Comparison of ENCODE assay signal across 16 mouse cellular contexts in genomic region chr19:58981571-58981970, GRCm38 (mm10). TPM values are rescaled to one million over a fixed set of nuclear protein-coding genes. Genes with fewer than 3 reads are reported as not detected.
DNase-seq lines count a peak whose midpoint lies in the region; ATAC-seq and TF ChIP-seq lines count a peak whose summit lies in the region.
"Had no signal": no experiment of that assay in that cellular context is flagged by ENCODE, and none has a peak within 500 bp of the region (broad histone marks: within the 10 kb centered on the region; RNA-seq: fewer than 3 reads in every experiment).

No protein-coding gene starts in this region.

- 28% methylated on average over 9 of the region's 9 CpGs for WGBS in intestine, embryonic 14.5 days
- WGBS in intestine, postnatal 0 days, result 52% methylated on average over 9 of the region's 9 CpGs
- WGBS in stomach, embryonic 14.5 days, result 34% methylated on average over 9 of the region's 9 CpGs
- WGBS in stomach, postnatal 0 days, result 39% methylated on average over 9 of the region's 9 CpGs
- 2% methylated on average over 9 of the region's 9 CpGs for WGBS in forebrain, embryonic 13.5 days

- peaks cover 11% of the 10 kb centered on the region; the same call in 1 of the 2 replicates for H3K4me1 ChIP-seq in intestine, embryonic 14.5 days (replicated peaks; ENCODE audit: control insufficient read depth, insufficient read depth, low read length)
- H3K4me1 ChIP-seq in intestine, postnatal 0 days (replicated peaks; ENCODE audit: control insufficient read depth, insufficient read depth, low read length), result no peaks in the 10 kb centered on the region
- H3K4me1 ChIP-seq in stomach, embryonic 14.5 days (ENCODE audit: control insufficient read depth, insufficient read depth, low read length), result 0 out of 2 replicates have a peak, but pooled peaks cover 11% of the 10 kb centered on the region
- no peaks in the 10 kb centered on the region for H3K4me1 ChIP-seq in stomach, postnatal 0 days (replicated peaks; ENCODE audit: control insufficient read depth, insufficient read depth)
- peaks cover 21% of the 10 kb centered on the region for H3K4me1 ChIP-seq in forebrain, embryonic 13.5 days

- no peak overlapping the region for H3K27ac ChIP-seq in intestine, embryonic 14.5 days (ENCODE audit: low read depth)
- H3K27ac ChIP-seq in intestine, postnatal 0 days (ENCODE audit: low read depth, low read length), result no peak overlapping the region
- H3K27ac ChIP-seq in stomach, embryonic 14.5 days (ENCODE audit: low read length), result no peak overlapping the region
- H3K27ac ChIP-seq in stomach, postnatal 0 days (replicated peaks), result no peak overlapping the region
- H3K27ac ChIP-seq in forebrain, embryonic 13.5 days, result no peak overlapping the region
- H3K27ac ChIP-seq: liver, embryonic 15.5 days had no signal

- H3K36me3 ChIP-seq in intestine, embryonic 14.5 days (ENCODE audit: control insufficient read depth, insufficient read depth, low read length), result no peaks in the 10 kb centered on the region
- no peaks in the 10 kb centered on the region; the same call in 1 of the 2 replicates for H3K36me3 ChIP-seq in intestine, postnatal 0 days (ENCODE audit: control insufficient read depth, insufficient read depth)
- H3K36me3 ChIP-seq in stomach, embryonic 14.5 days (ENCODE audit: control insufficient read depth, insufficient read depth, low read length), result no peaks in the 10 kb centered on the region
- H3K36me3 ChIP-seq in stomach, postnatal 0 days (ENCODE audit: control insufficient read depth, insufficient read depth, low read length), result no peaks in the 10 kb centered on the region
- no peaks in the 10 kb centered on the region for H3K36me3 ChIP-seq in forebrain, embryonic 13.5 days (ENCODE audit: poor library complexity, severe bottlenecking)
- H3K36me3 ChIP-seq: liver, embryonic 15.5 days had no signal

- no peak for TF ChIP-seq CTCF in intestine, postnatal 0 days (IDR thresholded peaks at IDR 0.05; ENCODE audit: low read depth)
- TF ChIP-seq CTCF in stomach, postnatal 0 days (IDR thresholded peaks at IDR 0.05; ENCODE audit: low read depth), result no peak

- H3K27me3 ChIP-seq in intestine, embryonic 14.5 days (replicated peaks; ENCODE audit: control insufficient read depth, insufficient read depth, low read length), result no peaks in the 10 kb centered on the region
- no peaks in the 10 kb centered on the region for H3K27me3 ChIP-seq in intestine, postnatal 0 days (replicated peaks; ENCODE audit: control insufficient read depth, insufficient read depth, low read length)
- H3K27me3 ChIP-seq in stomach, embryonic 14.5 days (ENCODE audit: control insufficient read depth, insufficient read depth, low read length), result no peaks in the 10 kb centered on the region
- H3K27me3 ChIP-seq in stomach, postnatal 0 days (ENCODE audit: control insufficient read depth, insufficient read depth, low read length), result no peaks in the 10 kb centered on the region
- peaks cover 77% of the 10 kb centered on the region for H3K27me3 ChIP-seq in forebrain, embryonic 13.5 days
- H3K27me3 ChIP-seq: CH12.LX; liver, embryonic 15.5 days; Patski had no signal

- no peak for TF ChIP-seq EP300 in stomach, postnatal 0 days (optimal IDR thresholded peaks at IDR 0.05)

- H3K4me2 ChIP-seq in intestine, embryonic 14.5 days (ENCODE audit: low read length), result peak overlapping the region; percentile 32
- no peak overlapping the region for H3K4me2 ChIP-seq in intestine, postnatal 0 days (replicated peaks; ENCODE audit: low read depth)
- H3K4me2 ChIP-seq in stomach, embryonic 14.5 days (replicated peaks; ENCODE audit: low read depth, low read length), result peak overlapping the region; percentile 31
- H3K4me2 ChIP-seq in stomach, postnatal 0 days (replicated peaks; ENCODE audit: low read depth), result no peak overlapping the region
- no peak overlapping the region for H3K4me2 ChIP-seq in forebrain, embryonic 13.5 days
- H3K4me2 ChIP-seq: liver, embryonic 15.5 days had no signal

- no peaks in the 10 kb centered on the region for H3K9me3 ChIP-seq in intestine, embryonic 14.5 days (ENCODE audit: control insufficient read depth, low read length)
- H3K9me3 ChIP-seq in intestine, postnatal 0 days (ENCODE audit: control insufficient read depth), result no peaks in the 10 kb centered on the region
- no peaks in the 10 kb centered on the region for H3K9me3 ChIP-seq in stomach, embryonic 14.5 days (ENCODE audit: control insufficient read depth, low read depth, low read length)
- H3K9me3 ChIP-seq in stomach, postnatal 0 days (ENCODE audit: control insufficient read depth, low read length), result no peaks in the 10 kb centered on the region
- H3K9me3 ChIP-seq in forebrain, embryonic 13.5 days (replicated peaks), result no peaks in the 10 kb centered on the region
- H3K9me3 ChIP-seq: liver, embryonic 15.5 days had no signal

- H3K4me3 ChIP-seq in intestine, embryonic 14.5 days (ENCODE audit: low read depth, low read length), result no peak overlapping the region
- H3K4me3 ChIP-seq in intestine, postnatal 0 days (ENCODE audit: low read depth, low read length), result no peak overlapping the region
- H3K4me3 ChIP-seq in stomach, embryonic 14.5 days (ENCODE audit: low read depth, low read length), result no peak overlapping the region
- no peak overlapping the region for H3K4me3 ChIP-seq in stomach, postnatal 0 days (ENCODE audit: low read depth, low read length)
- no peak overlapping the region for H3K4me3 ChIP-seq in forebrain, embryonic 13.5 days
- H3K4me3 ChIP-seq: liver, embryonic 15.5 days had no signal

- no peak for ATAC-seq in intestine, embryonic 14.5 days (replicated peaks; ENCODE audit: low FRiP score, low TSS enrichment, low read depth)
- no peak for ATAC-seq in intestine, postnatal 0 days
- no peak for ATAC-seq in stomach, embryonic 14.5 days (ENCODE audit: insufficient number of reproducible peaks, insufficient read depth, low FRiP score, low read depth)
- no peak for ATAC-seq in stomach, postnatal 0 days (ENCODE audit: low FRiP score, low TSS enrichment)
- ATAC-seq in forebrain, embryonic 13.5 days, result 0 out of 2 replicates have a peak, but pooled peaks have one; percentile 24
- ATAC-seq: Patski had no signal

- H3K9ac ChIP-seq in intestine, embryonic 14.5 days (ENCODE audit: low read length), result no peak overlapping the region
- H3K9ac ChIP-seq in intestine, postnatal 0 days (ENCODE audit: low read depth, low read length), result no peak overlapping the region
- no peak overlapping the region for H3K9ac ChIP-seq in stomach, embryonic 14.5 days (replicated peaks; ENCODE audit: low read depth, low read length)
- no peak overlapping the region for H3K9ac ChIP-seq in stomach, postnatal 0 days (ENCODE audit: low read length)
- H3K9ac ChIP-seq in forebrain, embryonic 13.5 days, result no peak overlapping the region
- H3K9ac ChIP-seq: liver, embryonic 15.5 days had no signal

- DNase-seq in intestine, embryonic 14.5 days (ENCODE audit: low spot score), result no peak
- no peak for DNase-seq in stomach, postnatal 0 days (ENCODE audit: low spot score)
- no peak for DNase-seq in gastrocnemius, postnatal 10 days
- DNase-seq in cerebellum, adult 9-11 months, result no peak
- DNase-seq: heart, postnatal 14 days; kidney, adult 8-10 months; left cerebral cortex, postnatal 4 days; lung, postnatal 36 days; right cerebral cortex, postnatal 4 days had no signal

RNA-seq across cellular contexts. Expression of gene Hspa12a, which starts 38.1 kb away (rescaled TPM):
- 4.8 and 5.6 TPM in 2 replicates for polyA plus RNA-seq in intestine, embryonic 14.5 days (2014; fragmentation: Nextera tagmentation; extraction: Ambion mirVana)
- polyA plus RNA-seq in intestine, postnatal 0 days (2015; fragmentation: Nextera tagmentation; extraction: Ambion mirVana), result 3.6 TPM in 2 replicates
- 4.9 and 5.0 TPM in 2 replicates for polyA plus RNA-seq in stomach, embryonic 14.5 days (2014; fragmentation: Nextera tagmentation; extraction: Ambion mirVana)
- polyA plus RNA-seq in stomach, postnatal 0 days (2015; fragmentation: Nextera tagmentation; extraction: Ambion mirVana), result 1.7 and 2.5 TPM in 2 replicates
- polyA plus RNA-seq in forebrain, embryonic 13.5 days (2015; fragmentation: Nextera tagmentation; extraction: Ambion mirVana), result 18.7 and 19.0 TPM in 2 replicates
- 10 to 100 TPM; 16.2 to 16.8 TPM for total RNA-seq in gastrocnemius, postnatal 10 days (2021)

RNA-seq across cellular contexts. Expression of gene Eno4, which starts 38.3 kb away (rescaled TPM):
- 0.23 TPM in 2 replicates for polyA plus RNA-seq in intestine, embryonic 14.5 days (2014; fragmentation: Nextera tagmentation; extraction: Ambion mirVana)
- polyA plus RNA-seq in intestine, postnatal 0 days (2015; fragmentation: Nextera tagmentation; extraction: Ambion mirVana), result 0.05 and 0.10 TPM in 2 replicates
- polyA plus RNA-seq in stomach, embryonic 14.5 days (2014; fragmentation: Nextera tagmentation; extraction: Ambion mirVana), result 0.32 and 0.38 TPM in 2 replicates
- 0.06 and 0.13 TPM in 2 replicates for polyA plus RNA-seq in stomach, postnatal 0 days (2015; fragmentation: Nextera tagmentation; extraction: Ambion mirVana)
- polyA plus RNA-seq in forebrain, embryonic 13.5 days (2015; fragmentation: Nextera tagmentation; extraction: Ambion mirVana), result 1.5 and 1.7 TPM in 2 replicates
- under 1 TPM in 1 of 2 experiments, not detected in 1; 0.09 TPM for total RNA-seq in gastrocnemius, postnatal 10 days (2021)
- total RNA-seq: heart, postnatal 14 days; monocyte, adult 5-6 weeks had no signal
- polyA plus RNA-seq: liver, embryonic 15.5 days had no signal

Comparison
In these comparisons a context has a peak if more than half of its experiments do, and no peak if none do; other contexts are left out.
1. H3K4me2 ChIP-seq: peak in intestine, embryonic 14.5 days (single experiment) and stomach, embryonic 14.5 days (single experiment); none in intestine, postnatal 0 days (single experiment), stomach, postnatal 0 days (single experiment) and forebrain, embryonic 13.5 days (single experiment).